Mouse (Mus musculus) hindbrain, embryonic 11.5 days (tissue): Measurements from ENCODE around the gene Cse1l. TPM values are rescaled to one million over a fixed set of nuclear protein-coding genes. Genes with fewer than 3 reads are reported as not detected.

Experiments
- ATAC-seq: fragments of 200-750 bp; cut with Nextera tagmentation; 2 replicates; pipeline ENCODE4 v1.8.0; 2017; ENCODE audit warnings: mild to moderate bottlenecking, moderate TSS enrichment, moderate library complexity; ENCODE audit not compliant: low FRiP score
- DNase-seq: peaks from one replicate; pipeline ENCODE4 v3.0.0-alpha.2; 2015; ENCODE audit warnings: low spot score
- H3K27ac ChIP-seq: fragments of 300-500 bp; sonication (generic); 2 replicates; pipeline ENCODE4 v1.5.1; 2014; ENCODE audit warnings: mild to moderate bottlenecking, low read depth, low read length
- H3K27me3 ChIP-seq: fragments of 300-500 bp; sonication (generic); 2 replicates; pipeline ENCODE4 v1.6.1; 2014; ENCODE audit warnings: mild to moderate bottlenecking, low read length, moderate library complexity, mixed read lengths; ENCODE audit not compliant: control insufficient read depth, insufficient read depth
- H3K36me3 ChIP-seq: fragments of 300-500 bp; sonication (generic); 2 replicates; pipeline ENCODE4 v1.6.1; 2014; ENCODE audit warnings: mild to moderate bottlenecking, low read length, moderate library complexity, mixed read lengths; ENCODE audit not compliant: control insufficient read depth, insufficient read depth
- H3K4me1 ChIP-seq: fragments of 300-500 bp; sonication (generic); replicated peaks from 2 replicates; pipeline ENCODE4 v1.6.1; 2014; ENCODE audit warnings: low read length, mixed read lengths; ENCODE audit not compliant: control insufficient read depth, insufficient read depth
- H3K4me2 ChIP-seq: fragments of 300-500 bp; sonication (generic); replicated peaks from 2 replicates; pipeline ENCODE4 v1.6.1; 2014; ENCODE audit warnings: mild to moderate bottlenecking, low read depth, low read length
- H3K4me3 ChIP-seq: fragments of 300-500 bp; sonication (generic); 2 replicates; pipeline ENCODE4 v1.5.1; 2014; ENCODE audit warnings: low read depth, low read length
- H3K9ac ChIP-seq: fragments of 300-500 bp; sonication (generic); 2 replicates; pipeline ENCODE4 v1.6.1; 2014; ENCODE audit warnings: low read depth, low read length
- H3K9me3 ChIP-seq: fragments of 300-500 bp; sonication (generic); 2 replicates; pipeline ENCODE4 v1.6.1; 2016; ENCODE audit warnings: low read length; ENCODE audit not compliant: control insufficient read depth
- WGBS: fragments of 180-500 bp; shearing (Covaris S2); extraction: QIAGEN DNeasy Blood & Tissue Kit; methylation state at CpG from one replicate; pipeline ENCODE4 v1.1.7; 2014; 5-methylcytosine and 5-hydroxymethylcytosine counted together
- polyA plus RNA-seq: library from polyadenylated mRNA; unstranded; fragments of >200 nt; fragmentation: Nextera tagmentation; extraction: Ambion mirVana; gene quantifications from 2 replicates; pipeline ENCODE4 v1.2.1, GENCODE M21; 2014

Cse1l gene
- polyA plus RNA-seq, 1 experiment from 2014 or later: 169 TPM

GRCm38 (mm10) chr2:166874675-166875280, 31.1 kb upstream of the Cse1l start:
- Histone ChIP-seq H3K36me3 (no peaks in the 10 kb centered on the region), H3K4me2 (no peak overlapping the region), H3K9ac (no peak overlapping the region), H3K9me3 (no peaks in the 10 kb centered on the region), H3K27ac (no peak overlapping the region), H3K27me3 (no peaks in the 10 kb centered on the region), H3K4me3 (no peak overlapping the region), H3K4me1 (no peaks in the 10 kb centered on the region)
- 72% methylated on average over 10 of the region's 10 CpGs for WGBS
- ATAC-seq (no peak), DNase-seq (no peak)

- WGBS: 95% methylated on average over 6 of the region's 6 CpGs
- Histone ChIP-seq H3K4me3 (no peak overlapping the region), H3K27me3 (no peaks in the 10 kb centered on the region), H3K9ac (no peak overlapping the region), H3K9me3 (no peaks in the 10 kb centered on the region), H3K4me1 (no peaks in the 10 kb centered on the region), H3K4me2 (no peak overlapping the region), H3K27ac (no peak overlapping the region), H3K36me3 (no peaks in the 10 kb centered on the region)
- DNase-seq (no peak), ATAC-seq (no peak)
These were observed 30.3 kb upstream of the Cse1l start for GRCm38 (mm10) chr2:166875561-166875960.

DNA sequence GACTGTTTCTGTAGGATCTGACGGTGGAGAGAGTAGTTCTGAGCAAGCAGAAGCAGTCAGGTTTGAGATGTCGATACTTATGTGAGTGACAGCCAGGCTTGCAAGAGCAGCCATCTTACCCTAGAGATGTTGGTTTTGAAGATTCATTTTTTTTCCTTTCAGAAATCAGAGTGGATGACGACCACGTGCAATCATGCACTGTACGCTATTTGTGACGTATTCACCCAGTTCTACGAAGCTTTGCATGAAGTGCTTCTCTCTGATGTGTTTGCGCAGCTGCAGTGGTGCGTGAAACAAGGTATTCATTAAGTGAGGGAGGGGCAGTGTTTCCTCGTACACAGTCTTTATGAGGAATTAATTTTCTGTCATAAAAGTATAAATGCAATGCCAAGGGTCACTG, 29.5 kb upstream of the Cse1l start:
- Histone ChIP-seq H3K4me3 (no peak overlapping the region), H3K4me2 (no peak overlapping the region), H3K27ac (no peak overlapping the region), H3K9ac (no peak overlapping the region), H3K9me3 (no peaks in the 10 kb centered on the region), H3K36me3 (no peaks in the 10 kb centered on the region), H3K27me3 (no peaks in the 10 kb centered on the region), H3K4me1 (no peaks in the 10 kb centered on the region)
- DNase-seq (no peak), ATAC-seq (no peak)
- 90% methylated on average over 10 of the region's 10 CpGs for WGBS

- Histone ChIP-seq H3K27ac (no peak overlapping the region), H3K36me3 (no peaks in the 10 kb centered on the region), H3K4me2 (no peak overlapping the region), H3K4me1 (no peaks in the 10 kb centered on the region), H3K27me3 (no peaks in the 10 kb centered on the region), H3K9me3 (no peaks in the 10 kb centered on the region), H3K4me3 (no peak overlapping the region), H3K9ac (no peak overlapping the region)
- ATAC-seq (no peak), DNase-seq (no peak)
- 89% methylated on average over 7 of the region's 7 CpGs for WGBS
These were observed 20.8 kb upstream of the Cse1l start for GRCm38 (mm10) chr2:166885066-166885465.

- no peak overlapping the region for H3K4me2 ChIP-seq
- H3K4me3 ChIP-seq: no peak overlapping the region
- ATAC-seq (no peak), DNase-seq (no peak)
- no peaks in the 10 kb centered on the region for H3K9me3 ChIP-seq
- H3K27ac ChIP-seq: no peak overlapping the region
- 78% methylated on average over 10 of the region's 10 CpGs for WGBS
- H3K27me3 ChIP-seq: no peaks in the 10 kb centered on the region
- H3K36me3 ChIP-seq: no peaks in the 10 kb centered on the region
- no peak overlapping the region for H3K9ac ChIP-seq
- no peaks in the 10 kb centered on the region for H3K4me1 ChIP-seq
These were observed 20.2 kb upstream of the Cse1l start for GRCm38 (mm10) chr2:166885619-166886018.

- Histone ChIP-seq H3K9me3 (no peaks in the 10 kb centered on the region), H3K9ac (no peak overlapping the region), H3K4me2 (no peak overlapping the region), H3K36me3 (no peaks in the 10 kb centered on the region), H3K4me1 (no peaks in the 10 kb centered on the region), H3K27ac (no peak overlapping the region), H3K4me3 (no peak overlapping the region), H3K27me3 (no peaks in the 10 kb centered on the region)
- DNase-seq (no peak), ATAC-seq (no peak)
- 89% methylated on average over 3 of the region's 3 CpGs for WGBS
These were observed 19.6 kb upstream of the Cse1l start for GRCm38 (mm10) chr2:166886231-166886630.

GRCm38 (mm10) chr2:166887816-166888215, 18.0 kb upstream of the Cse1l start:
- no peak overlapping the region for H3K9ac ChIP-seq
- no peaks in the 10 kb centered on the region for H3K36me3 ChIP-seq
- H3K9me3 ChIP-seq: no peaks in the 10 kb centered on the region
- peak; percentile 50 for DNase-seq
- H3K4me3 ChIP-seq: no peak overlapping the region
- no peak overlapping the region for H3K27ac ChIP-seq
- H3K4me1 ChIP-seq: no peaks in the 10 kb centered on the region
- ATAC-seq: no peak
- no peaks in the 10 kb centered on the region for H3K27me3 ChIP-seq
- H3K4me2 ChIP-seq: no peak overlapping the region
- WGBS: 33% methylated on average over 11 of the region's 11 CpGs

DNA sequence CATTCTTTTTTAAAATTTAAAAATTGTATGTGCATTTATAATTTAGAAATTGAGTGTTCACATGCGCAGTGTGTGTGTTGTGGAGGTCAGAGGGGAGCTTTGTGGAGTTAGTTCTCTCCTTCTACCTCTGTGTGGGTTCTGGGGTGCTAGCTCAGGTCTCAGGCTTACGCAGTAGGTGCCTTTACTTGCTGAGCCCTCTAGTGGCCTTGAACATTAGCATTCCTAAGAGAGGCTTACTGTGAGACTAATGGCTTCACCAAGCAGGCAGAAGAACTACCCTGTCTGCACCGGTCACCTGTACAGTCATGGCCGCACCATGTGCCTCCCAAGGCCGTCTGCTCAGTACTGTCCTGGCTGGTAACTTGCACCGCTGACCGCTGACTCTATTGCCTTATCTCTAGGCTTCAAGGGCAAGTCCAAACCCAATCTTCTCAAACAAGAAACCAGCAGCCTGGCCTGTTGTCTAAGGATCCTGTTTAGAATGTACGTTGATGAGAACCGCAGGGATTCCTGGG, 14.4 kb upstream of the Cse1l start:
- Histone ChIP-seq H3K27ac (no peak overlapping the region), H3K36me3 (0 out of 2 replicates have a peak, but pooled peaks cover 2% of the 10 kb centered on the region), H3K27me3 (no peaks in the 10 kb centered on the region), H3K9me3 (no peaks in the 10 kb centered on the region), H3K4me2 (no peak overlapping the region), H3K9ac (no peak overlapping the region), H3K4me1 (no peaks in the 10 kb centered on the region), H3K4me3 (no peak overlapping the region)
- ATAC-seq (no peak), DNase-seq (no peak)
- WGBS: 75% methylated on average over 9 of the region's 9 CpGs

DNA sequence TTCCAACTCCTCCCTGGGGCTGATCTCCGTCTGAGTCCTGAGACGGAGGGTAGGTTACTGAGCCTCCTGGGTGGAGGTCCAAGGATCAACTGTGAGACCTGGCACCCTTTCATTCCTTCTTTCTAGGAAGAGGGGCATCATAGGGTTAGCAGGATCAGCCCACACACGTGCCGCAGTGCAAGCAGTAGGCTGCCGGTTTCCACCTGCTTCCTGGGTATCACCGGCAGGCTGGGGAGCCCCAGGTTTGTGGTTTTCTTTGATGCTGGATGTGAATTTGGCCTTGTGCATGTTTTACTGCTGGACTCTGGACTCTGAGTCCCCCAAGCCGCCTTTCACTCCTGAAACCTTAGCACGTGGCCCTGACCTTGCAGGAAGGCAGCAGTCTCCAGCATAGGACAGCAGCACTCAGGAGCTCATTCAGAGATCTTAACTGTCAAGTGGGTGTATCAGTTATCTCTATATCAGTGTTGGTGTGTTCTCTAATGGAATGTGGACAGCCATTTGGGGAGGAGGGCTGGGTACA, 13.6 kb upstream of the Cse1l start:
- no peak for DNase-seq
- no peak for ATAC-seq
- no peak overlapping the region for H3K9ac ChIP-seq

More for the DNA sequence above, 13.6 kb upstream of the Cse1l start:
- 93% methylated on average over 8 of the region's 8 CpGs for WGBS
- Histone ChIP-seq H3K4me2 (no peak overlapping the region), H3K27me3 (no peaks in the 10 kb centered on the region), H3K4me1 (no peaks in the 10 kb centered on the region), H3K36me3 (0 out of 2 replicates have a peak, but pooled peaks cover 2% of the 10 kb centered on the region), H3K4me3 (no peak overlapping the region), H3K27ac (no peak overlapping the region), H3K9me3 (no peaks in the 10 kb centered on the region)
